Mouse (Mus musculus) mouse trophoblast stem cell (cell line): Measurements from ENCODE around the gene Il1r2.

ENCODE experiments used
- in situ Hi-C, 2 experiments: fragments of 300-500 bp; cut with MseI, MboI; formaldehyde crosslinking; loops; 2 replicates in 1 of 2; 3 replicates in 1 of 2; pipeline ENCODE4 v1.15.1; 2025

Il1r2 gene

GRCm38 (mm10) chr1:40073779-40074178 is at the start of gene Il1r2:
Gene Il1r2, plus strand, starts transcription at chr1:40074079.
- in situ Hi-C loops: no loop called here

DNA sequence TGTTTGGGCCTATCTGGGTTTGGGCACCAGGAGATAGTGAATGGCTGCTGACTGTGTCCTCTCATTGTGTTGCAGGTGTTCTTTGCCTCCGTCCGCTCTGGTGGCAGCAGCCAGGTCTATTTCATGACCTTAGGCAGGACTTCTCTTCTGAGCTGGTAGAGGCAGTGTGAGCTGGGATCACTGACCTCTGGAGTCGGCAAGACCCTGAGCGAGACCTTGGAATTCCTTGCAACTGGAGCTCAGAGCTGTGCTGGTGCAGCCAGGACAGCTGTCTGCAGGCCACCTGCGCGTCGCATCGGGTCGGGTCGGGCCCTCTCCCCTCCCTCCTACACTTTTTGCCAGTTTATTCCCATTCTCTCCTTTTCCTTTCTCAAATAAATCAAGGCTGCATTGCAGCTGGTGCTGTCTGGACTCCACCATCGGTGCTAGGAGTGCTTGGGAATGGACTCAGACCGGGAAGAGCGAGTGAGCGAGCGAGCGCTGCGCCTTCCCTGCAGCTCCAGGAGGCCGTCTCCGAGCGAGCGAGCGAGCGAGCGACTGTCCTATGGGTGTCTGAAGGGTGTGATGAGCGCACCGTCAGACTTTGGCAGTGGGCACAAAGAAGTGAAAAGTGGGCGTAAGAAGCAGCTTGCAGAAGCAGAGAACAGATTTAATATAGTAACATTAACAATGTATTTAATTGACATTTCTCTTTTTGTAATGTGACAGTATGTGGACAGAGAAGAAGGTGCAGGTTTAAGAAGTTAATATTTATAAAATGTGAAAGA is 49.1 kb upstream of the Il1r2 start:
- in situ Hi-C loops: no loop called here

DNA sequence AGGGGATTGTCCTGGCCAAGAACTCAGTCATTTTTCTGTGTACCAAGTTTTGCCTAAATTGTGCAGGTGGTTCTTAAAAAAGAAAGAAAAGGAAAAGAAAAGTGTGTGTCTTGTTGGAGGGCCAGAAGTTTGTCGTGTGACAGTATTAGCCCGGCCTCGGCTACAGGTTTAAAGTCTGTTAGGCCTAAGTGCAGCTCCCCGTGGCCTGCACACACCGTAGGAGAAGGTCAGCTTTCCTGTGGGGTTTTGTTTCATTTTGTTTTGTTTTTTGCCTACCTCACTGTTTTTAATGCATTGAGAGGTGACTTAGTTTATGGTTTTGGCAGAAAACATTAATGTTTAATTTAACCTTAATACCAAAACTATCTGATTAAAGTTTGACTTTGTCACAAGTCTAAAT is 48.5 kb upstream of the Il1r2 start:
- in situ Hi-C loops: no loop called here

GRCm38 (mm10) chr1:40027116-40027620 is 46.7 kb upstream of the Il1r2 start:
- in situ Hi-C loops: no loop called here

- in situ Hi-C loops: no loop called here
Observed at GRCm38 (mm10) chr1:40028207-40028998, 45.5 kb upstream of the Il1r2 start.

GRCm38 (mm10) chr1:40029597-40029996 is 44.3 kb upstream of the Il1r2 start:
- in situ Hi-C loops: no loop called here

DNA sequence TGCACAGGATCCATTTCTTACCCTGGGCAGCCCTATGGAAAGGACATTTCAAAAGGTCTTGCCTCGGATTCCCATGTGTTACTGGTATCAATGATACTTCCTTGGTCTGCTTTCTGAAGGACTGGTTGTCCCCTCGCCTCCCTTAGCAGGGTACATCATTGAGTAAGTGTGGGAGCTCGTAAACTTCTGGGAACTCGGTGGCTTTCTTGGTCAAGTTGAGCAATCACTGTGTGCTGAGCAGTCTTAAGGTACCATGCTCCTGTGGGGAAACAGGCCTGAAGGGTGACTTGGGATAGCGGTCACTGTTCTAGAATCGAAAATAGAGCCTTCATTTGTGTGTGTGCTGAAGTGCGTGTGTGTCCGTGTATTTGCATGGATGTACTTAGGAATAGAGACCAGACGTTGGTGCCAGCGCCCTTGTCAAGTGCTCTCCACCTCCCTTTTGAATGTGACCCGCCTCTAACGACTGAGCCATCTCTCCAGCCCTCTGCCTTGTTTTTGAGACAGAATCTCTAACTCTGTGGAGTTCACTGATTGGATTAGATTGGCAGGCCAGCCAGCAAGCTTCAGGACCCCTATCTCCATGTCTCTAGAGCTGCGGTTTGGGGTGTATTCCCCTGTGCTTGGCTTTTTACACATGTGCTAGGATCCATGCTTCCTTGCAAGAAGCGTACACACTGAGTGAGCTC is 43.4 kb upstream of the Il1r2 start:
- in situ Hi-C loops: no loop called here

DNA sequence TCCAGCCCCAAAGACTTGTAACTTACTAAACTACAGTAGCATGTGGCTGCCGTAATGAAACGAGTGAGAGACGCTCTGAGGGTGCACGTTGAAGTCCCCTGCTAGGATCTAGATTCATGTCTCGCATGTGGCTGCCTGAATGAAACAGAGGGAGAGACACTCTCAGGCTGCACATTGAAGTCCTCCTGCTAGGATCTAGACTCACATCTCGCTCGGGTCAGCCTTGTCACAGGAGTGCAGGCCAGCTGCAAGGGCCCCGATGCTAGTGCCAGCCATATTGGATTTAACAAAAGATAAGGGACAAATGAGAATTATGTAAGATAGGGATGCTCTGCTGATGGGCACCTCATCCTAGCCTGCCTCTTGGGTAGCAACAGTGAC is 42.9 kb upstream of the Il1r2 start:
- in situ Hi-C loops: no loop called here

GRCm38 (mm10) chr1:40031626-40032025 is 42.3 kb upstream of the Il1r2 start:
- in situ Hi-C loops: no loop called here

DNA sequence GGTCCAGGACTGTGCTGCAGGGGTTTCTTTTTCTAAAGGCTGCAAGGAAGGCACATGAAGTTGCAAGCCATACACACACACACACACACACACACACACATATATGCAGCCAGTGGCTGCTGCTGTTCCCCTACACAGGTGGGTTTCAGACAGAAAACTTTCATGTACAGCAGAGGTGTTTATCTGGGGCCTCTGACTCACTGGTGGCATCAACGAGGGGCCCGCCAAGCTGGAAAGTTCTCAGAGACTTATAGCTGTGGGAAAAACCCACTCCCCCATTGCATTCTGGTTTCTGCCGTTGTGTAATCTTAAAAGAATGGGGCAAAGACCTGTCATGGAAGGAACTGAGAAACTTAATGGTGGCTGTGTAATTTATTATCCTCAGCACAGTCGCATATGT is 40.6 kb upstream of the Il1r2 start:
- in situ Hi-C loops: no loop called here

- in situ Hi-C loops: no loop called here
Observed at GRCm38 (mm10) chr1:40033743-40034420, 40.0 kb upstream of the Il1r2 start.

DNA sequence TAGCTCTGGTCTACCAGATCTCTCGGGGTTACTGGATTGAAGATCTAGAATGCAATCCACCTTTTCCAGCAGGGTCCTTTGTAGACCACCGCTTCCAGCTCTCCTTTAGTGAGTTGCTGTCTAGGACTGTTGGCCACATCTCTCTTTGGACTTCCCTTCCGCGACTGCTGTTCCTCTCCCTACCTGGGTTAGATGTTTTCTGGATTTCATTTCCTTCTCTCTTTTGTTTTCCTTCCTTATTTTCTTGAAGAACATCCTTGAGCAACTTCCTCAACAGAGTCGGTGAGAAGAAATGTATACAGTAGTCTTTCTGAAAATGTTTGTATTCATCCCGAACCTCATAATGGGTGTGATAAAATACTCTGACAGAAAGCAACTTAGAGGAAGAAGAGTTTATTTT is 36.0 kb upstream of the Il1r2 start:
- in situ Hi-C loops: no loop called here

GRCm38 (mm10) chr1:40045686-40046085 is 28.2 kb upstream of the Il1r2 start:
- in situ Hi-C loops: no loop called here

- in situ Hi-C loops: no loop called here
Observed at GRCm38 (mm10) chr1:40046600-40046999, 27.3 kb upstream of the Il1r2 start.

- in situ Hi-C loops: no loop called here
Observed at GRCm38 (mm10) chr1:40051157-40051556, 22.7 kb upstream of the Il1r2 start.

- in situ Hi-C loops: no loop called here
Observed at GRCm38 (mm10) chr1:40052156-40052555, 21.7 kb upstream of the Il1r2 start.

DNA sequence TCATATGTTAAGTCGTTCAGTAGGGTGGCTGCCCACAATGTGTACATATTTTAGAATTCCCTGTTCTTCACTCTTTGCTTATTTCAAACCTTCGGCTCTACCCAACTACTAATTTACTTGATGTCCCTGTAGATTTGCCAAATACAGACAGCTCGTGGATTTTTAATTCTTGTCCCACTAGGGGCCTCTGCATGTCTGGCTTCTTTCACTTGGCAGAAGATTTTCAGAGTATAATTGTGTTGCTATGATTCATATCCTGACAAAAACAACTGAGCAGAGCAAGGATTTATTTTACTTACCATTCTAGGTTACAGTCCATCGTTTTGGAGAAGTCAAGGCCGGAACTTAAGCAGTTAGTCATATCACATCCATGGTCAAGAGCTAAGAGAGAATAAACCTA is 20.8 kb upstream of the Il1r2 start:
- in situ Hi-C loops: no loop called here

- in situ Hi-C loops: no loop called here
Observed at GRCm38 (mm10) chr1:40055051-40055450, 18.8 kb upstream of the Il1r2 start.

DNA sequence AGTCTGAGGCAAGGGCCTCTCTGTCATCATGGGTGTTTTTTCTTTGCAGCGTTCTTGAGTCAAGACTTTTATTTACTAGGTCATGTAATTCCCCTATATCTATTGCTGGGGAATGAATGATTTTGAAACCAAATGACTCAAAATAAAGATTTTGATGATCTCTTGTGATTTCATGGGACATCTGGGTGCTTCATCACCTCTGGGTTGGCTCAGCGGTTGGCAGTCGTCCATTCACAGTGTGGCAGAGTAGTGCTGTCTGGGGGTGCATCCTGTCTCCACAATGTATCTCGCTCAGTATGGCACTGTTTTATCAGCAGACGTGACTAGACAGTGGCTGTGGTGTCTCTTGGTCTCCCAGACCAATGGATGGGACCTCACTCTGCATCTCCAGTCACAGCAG is 17.9 kb upstream of the Il1r2 start:
- in situ Hi-C loops: no loop called here

DNA sequence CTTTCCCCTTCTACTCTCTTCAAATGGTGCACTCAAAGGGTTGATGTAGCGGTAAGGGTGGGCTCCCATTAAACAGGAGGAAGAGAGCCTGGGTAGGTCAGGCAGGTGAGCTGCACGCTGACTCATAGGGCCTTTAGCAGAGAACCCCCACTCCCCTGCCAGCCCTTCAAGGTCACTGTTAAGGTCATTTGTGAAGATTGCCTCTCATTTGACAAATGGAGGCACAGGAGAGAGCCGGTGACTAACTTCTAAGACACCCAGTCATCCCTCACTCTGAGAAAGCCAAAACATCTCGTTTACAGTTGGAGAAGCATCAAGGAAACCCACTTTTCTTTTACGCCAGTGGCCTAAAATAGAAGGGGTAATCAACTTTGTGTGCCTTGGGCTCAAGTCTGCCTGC is 16.5 kb upstream of the Il1r2 start:
- in situ Hi-C loops: no loop called here

- in situ Hi-C loops: no loop called here
Observed at GRCm38 (mm10) chr1:40058013-40058412, 15.9 kb upstream of the Il1r2 start.
